8 mouse cellular contexts compared by ENCODE assay signal in the genomic region with DNA sequence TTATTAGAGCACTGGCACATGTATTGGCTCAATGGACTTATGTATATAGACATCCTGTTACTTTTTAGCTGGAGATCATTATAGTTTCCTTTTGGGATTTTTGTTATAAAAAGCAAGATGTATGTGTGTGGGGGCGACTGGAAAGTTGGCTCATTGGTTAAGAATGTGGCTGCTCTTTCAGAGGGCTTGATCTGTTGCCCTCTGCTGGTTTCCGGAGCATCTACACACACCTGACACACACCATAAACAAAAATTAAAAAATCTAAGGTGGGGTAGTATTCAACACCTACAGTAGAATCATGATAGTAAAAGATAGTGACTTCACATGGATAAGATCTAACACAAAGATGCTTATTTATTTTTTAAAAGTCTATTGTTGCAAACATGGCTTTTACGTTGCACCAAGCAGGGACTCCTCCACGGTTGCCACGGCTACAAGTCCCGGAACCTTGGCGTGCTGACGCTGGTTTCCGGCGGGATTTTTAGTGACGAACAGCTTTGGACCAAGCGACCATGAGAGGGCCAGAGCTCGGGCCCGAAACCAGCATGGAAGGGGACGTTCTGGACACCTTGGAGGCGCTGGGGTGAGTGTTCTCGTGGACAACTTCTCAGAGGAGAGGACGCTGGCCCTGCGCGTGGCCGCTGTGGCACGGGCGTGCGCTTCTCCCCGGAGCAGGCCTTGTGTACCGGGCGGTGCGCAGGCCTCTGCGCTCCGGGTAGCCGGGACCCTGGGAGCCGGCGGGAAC. TPM values are rescaled to one million over a fixed set of nuclear protein-coding genes. Genes with fewer than 3 reads are reported as not detected.
DNase-seq lines count a peak whose midpoint lies in the region; ATAC-seq and TF ChIP-seq lines count a peak whose summit lies in the region.

TSS of gene Fam98b (plus strand) at position 485 of the 746 bp plus-strand sequence.

- H3K9ac ChIP-seq in hindbrain, embryonic 13.5 days = peak within 1 kb of the TSS; percentile 93

- WGBS in hindbrain, embryonic 13.5 days = under 1% methylated on average over 33 of the region's 33 CpGs

- peak; percentile 81 for DNase-seq in Patski (ENCODE audit: low read depth, low spot score)
- peak; percentile 95 to 96 for DNase-seq in cerebellum, postnatal 14 days
- DNase-seq in frontal cortex, postnatal 14 days (ENCODE audit: low spot score in 2 of 2) = peak; percentile 84 to 86
- DNase-seq in layer of hippocampus, postnatal 25 days (ENCODE audit: extremely low spot score in 1 of 2, low spot score in 1 of 2) = peak; percentile 83 to 92
- DNase-seq in lung, postnatal 25 days (ENCODE audit: low spot score) = peak; percentile 84
- peak; percentile 94 for DNase-seq in retina, embryonic 14.5 days (ENCODE audit: low spot score)
- peak; percentile 92 for DNase-seq in thymus, postnatal 4 days

- H3K27ac ChIP-seq in hindbrain, embryonic 13.5 days = peak within 1 kb of the TSS; percentile 93

- H3K4me3 ChIP-seq in hindbrain, embryonic 13.5 days = peak within 1 kb of the TSS; percentile 88

- peak within 1 kb of the TSS; percentile 64 for H3K4me2 ChIP-seq in hindbrain, embryonic 13.5 days

- no peaks in the 10 kb centered on the region for H3K27me3 ChIP-seq in Patski
- H3K27me3 ChIP-seq in hindbrain, embryonic 13.5 days = peaks cover 2% of the 10 kb centered on the region; the same call in 1 of the 2 replicates

- H3K4me1 ChIP-seq in hindbrain, embryonic 13.5 days (replicated peaks) = peaks cover 17% of the 10 kb centered on the region

- H3K36me3 ChIP-seq in hindbrain, embryonic 13.5 days = no peaks in the 10 kb centered on the region

- CTCF ChIA-PET in Patski (lab: Charles Lee) = interaction anchor here (0.8 to 1.4 kb wide), 6 partner anchors 15 to 353 kb away, joined by 3 to 4 read pairs (median 4); no protein-coding TSS in a partner anchor

- ATAC-seq in Patski = peak; percentile 90
- peak; percentile 97 for ATAC-seq in hindbrain, embryonic 13.5 days (ENCODE audit: low FRiP score)

- H3K9me3 ChIP-seq in hindbrain, embryonic 13.5 days = no peaks in the 10 kb centered on the region

- POLR2A ChIA-PET in Patski (lab: Charles Lee) = interaction anchor here (0.6 to 0.7 kb wide), 2 partner anchors 166 to 201 kb away, joined by 4 read pairs; no protein-coding TSS in a partner anchor

- TF ChIP-seq CTCF in Patski (IDR thresholded peaks at IDR 0.05) = peak; percentile 88

- in situ Hi-C loops in Patski (cut with MboI; ENCODE audit: low pct_unique_long_range_greater_than_20kb) = no loop called here

RNA-seq across cellular contexts. Expression of gene Fam98b, which starts in this region (rescaled TPM):
- 70.7 TPM for polyA plus RNA-seq in Patski (2021)
- 17.7 and 21.1 TPM in 2 replicates for polyA plus RNA-seq in hindbrain, embryonic 13.5 days (2015; fragmentation: Nextera tagmentation; extraction: Ambion mirVana)
- total RNA-seq in layer of hippocampus, postnatal 25 days (2021) = 10 to 100 TPM; 44.2 to 49.7 TPM

Comparison
In these comparisons a context has a peak if more than half of its experiments do, and no peak if none do; other contexts are left out.
1. Peak in every context shown above with its lines: DNase-seq, ATAC-seq, H3K4me3 ChIP-seq and H3K27ac ChIP-seq.